Mouse (Mus musculus): ENCODE results near the gene Sytl3. TPM values are rescaled to one million over a fixed set of nuclear protein-coding genes. Genes with fewer than 3 reads are reported as not detected.
A peak's percentile ranks its signal among the peaks of the same experiment; 100 is the strongest.

Gene Sytl3
- polyA plus RNA-seq, 1 experiment from 2014 or later: 0.79 TPM

- Histone ChIP-seq H3K36me3 (ENCODE audit: control insufficient read depth, insufficient read depth, low read length) (no peaks in the 10 kb centered on the region), H3K27ac (ENCODE audit: low read depth, low read length) (peak overlapping the region; percentile 44; the same call in 1 of the 2 replicates), H3K4me2 (ENCODE audit: low read depth, low read length) (peak overlapping the region; percentile 73), H3K4me1 (ENCODE audit: control insufficient read depth, insufficient read depth, low read length) (peaks cover 14% of the 10 kb centered on the region; the same call in 1 of the 2 replicates), H3K4me3 (ENCODE audit: low read depth, low read length) (peak overlapping the region; percentile 32), H3K27me3 (ENCODE audit: control insufficient read depth, insufficient read depth, low read length) (peaks cover 2% of the 10 kb centered on the region; the same call in 1 of the 2 replicates), H3K9ac (replicated peaks; ENCODE audit: low read depth, low read length) (peak overlapping the region; percentile 28; the same call in 1 of the 2 replicates), H3K9me3 (ENCODE audit: control insufficient read depth, low read length) (no peaks in the 10 kb centered on the region)
- 3% methylated on average over 23 of the region's 23 CpGs for WGBS
- no peak for ATAC-seq (ENCODE audit: low read depth)
Measured at GRCm38 (mm10) chr17:6778771-6779509, 120.0 kb downstream of the Sytl3 start.

- H3K27me3 ChIP-seq (ENCODE audit: control insufficient read depth, insufficient read depth, low read length): peaks cover 2% of the 10 kb centered on the region; the same call in 1 of the 2 replicates
- H3K9me3 ChIP-seq (ENCODE audit: control insufficient read depth, low read length): no peaks in the 10 kb centered on the region
- 0 out of 2 replicates have a peak overlapping the region, but pooled peaks have one; percentile 28 for H3K9ac ChIP-seq (replicated peaks; ENCODE audit: low read depth, low read length)
- no peaks in the 10 kb centered on the region for H3K36me3 ChIP-seq (ENCODE audit: control insufficient read depth, insufficient read depth, low read length)
- H3K27ac ChIP-seq (ENCODE audit: low read depth, low read length): no peak overlapping the region
- no peak overlapping the region; the same call in 1 of the 2 replicates for H3K4me3 ChIP-seq (ENCODE audit: low read depth, low read length)
- H3K4me1 ChIP-seq (ENCODE audit: control insufficient read depth, insufficient read depth, low read length): peaks cover 14% of the 10 kb centered on the region; the same call in 1 of the 2 replicates
- ATAC-seq (ENCODE audit: low read depth): no peak
- peak overlapping the region; percentile 73 for H3K4me2 ChIP-seq (ENCODE audit: low read depth, low read length)
- WGBS: 15% methylated on average over 7 of the region's 7 CpGs
Measured at GRCm38 (mm10) chr17:6779632-6780031, 120.7 kb downstream of the Sytl3 start.

- H3K27me3 ChIP-seq (ENCODE audit: control insufficient read depth, insufficient read depth, low read length): peaks cover 2% of the 10 kb centered on the region; the same call in 1 of the 2 replicates
Measured at GRCm38 (mm10) chr17:6780521-6781115, 121.7 kb downstream of the Sytl3 start.

GRCm38 (mm10) chr17:6781273-6781672 is 122.4 kb downstream of the Sytl3 start:
- 40% methylated on average over 6 of the region's 6 CpGs for WGBS
- Histone ChIP-seq H3K36me3 (ENCODE audit: control insufficient read depth, insufficient read depth, low read length) (no peaks in the 10 kb centered on the region), H3K4me2 (ENCODE audit: low read depth, low read length) (peak overlapping the region; percentile 89), H3K4me1 (ENCODE audit: control insufficient read depth, insufficient read depth, low read length) (peaks cover 14% of the 10 kb centered on the region; the same call in 1 of the 2 replicates), H3K27me3 (ENCODE audit: control insufficient read depth, insufficient read depth, low read length) (peaks cover 2% of the 10 kb centered on the region; the same call in 1 of the 2 replicates), H3K27ac (ENCODE audit: low read depth, low read length) (no peak overlapping the region), H3K9ac (replicated peaks; ENCODE audit: low read depth, low read length) (no peak overlapping the region), H3K4me3 (ENCODE audit: low read depth, low read length) (peak overlapping the region; percentile 53), H3K9me3 (ENCODE audit: control insufficient read depth, low read length) (no peaks in the 10 kb centered on the region)
- no peak for ATAC-seq (ENCODE audit: low read depth)

More at GRCm38 (mm10) chr17:6780521-6781115, 121.7 kb downstream of the Sytl3 start:
- no peak overlapping the region for H3K9ac ChIP-seq (replicated peaks; ENCODE audit: low read depth, low read length)
- peaks cover 14% of the 10 kb centered on the region; the same call in 1 of the 2 replicates for H3K4me1 ChIP-seq (ENCODE audit: control insufficient read depth, insufficient read depth, low read length)
- peak overlapping the region; percentile 53 for H3K4me3 ChIP-seq (ENCODE audit: low read depth, low read length)
- WGBS: 69% methylated on average over 4 of the region's 4 CpGs
- peak overlapping the region; percentile 89 for H3K4me2 ChIP-seq (ENCODE audit: low read depth, low read length)
- H3K9me3 ChIP-seq (ENCODE audit: control insufficient read depth, low read length): no peaks in the 10 kb centered on the region
- no peak for ATAC-seq (ENCODE audit: low read depth)
- H3K27ac ChIP-seq (ENCODE audit: low read depth, low read length): no peak overlapping the region
- H3K36me3 ChIP-seq (ENCODE audit: control insufficient read depth, insufficient read depth, low read length): no peaks in the 10 kb centered on the region

GRCm38 (mm10) chr17:6782033-6782526 is 123.2 kb downstream of the Sytl3 start:
- Histone ChIP-seq H3K36me3 (ENCODE audit: control insufficient read depth, insufficient read depth, low read length) (no peaks in the 10 kb centered on the region), H3K4me3 (ENCODE audit: low read depth, low read length) (peak overlapping the region; percentile 53), H3K27me3 (ENCODE audit: control insufficient read depth, insufficient read depth, low read length) (peaks cover 2% of the 10 kb centered on the region; the same call in 1 of the 2 replicates), H3K9me3 (ENCODE audit: control insufficient read depth, low read length) (no peaks in the 10 kb centered on the region), H3K9ac (replicated peaks; ENCODE audit: low read depth, low read length) (peak overlapping the region; percentile 48), H3K4me2 (ENCODE audit: low read depth, low read length) (peak overlapping the region; percentile 89), H3K27ac (ENCODE audit: low read depth, low read length) (no peak overlapping the region), H3K4me1 (ENCODE audit: control insufficient read depth, insufficient read depth, low read length) (peaks cover 10% of the 10 kb centered on the region; the same call in 1 of the 2 replicates)
- WGBS: under 1% methylated on average over 21 of the region's 21 CpGs
- ATAC-seq (ENCODE audit: low read depth): no peak

- Histone ChIP-seq H3K36me3 (ENCODE audit: control insufficient read depth, insufficient read depth, low read length) (no peaks in the 10 kb centered on the region), H3K27me3 (ENCODE audit: control insufficient read depth, insufficient read depth, low read length) (peaks cover 2% of the 10 kb centered on the region; the same call in 1 of the 2 replicates), H3K4me1 (ENCODE audit: control insufficient read depth, insufficient read depth, low read length) (peaks cover 10% of the 10 kb centered on the region; the same call in 1 of the 2 replicates), H3K4me2 (ENCODE audit: low read depth, low read length) (peak within 1 kb of the TSS; percentile 89), H3K4me3 (ENCODE audit: low read depth, low read length) (peak within 1 kb of the TSS; percentile 53), H3K9me3 (ENCODE audit: control insufficient read depth, low read length) (no peaks in the 10 kb centered on the region), H3K27ac (ENCODE audit: low read depth, low read length) (peak within 1 kb of the TSS; percentile 30; the same call in 1 of the 2 replicates), H3K9ac (replicated peaks; ENCODE audit: low read depth, low read length) (peak within 1 kb of the TSS; percentile 48)
- ATAC-seq (ENCODE audit: low read depth): peak; percentile 75
- under 1% methylated on average over 49 of the region's 52 CpGs for WGBS
Measured at GRCm38 (mm10) chr17:6782611-6783005, 123.7 kb downstream of the Sytl3 start, which contains the start of gene Ezr. TSS of gene Ezr (minus strand) at chr17:6782784.

GRCm38 (mm10) chr17:6783006-6783661 is 124.2 kb downstream of the Sytl3 start:
- Histone ChIP-seq H3K27me3 (ENCODE audit: control insufficient read depth, insufficient read depth, low read length) (peaks cover 2% of the 10 kb centered on the region; the same call in 1 of the 2 replicates), H3K4me2 (ENCODE audit: low read depth, low read length) (peak overlapping the region; percentile 89), H3K4me1 (ENCODE audit: control insufficient read depth, insufficient read depth, low read length) (peaks cover 10% of the 10 kb centered on the region; the same call in 1 of the 2 replicates), H3K36me3 (ENCODE audit: control insufficient read depth, insufficient read depth, low read length) (no peaks in the 10 kb centered on the region), H3K4me3 (ENCODE audit: low read depth, low read length) (peak overlapping the region; percentile 53), H3K9ac (replicated peaks; ENCODE audit: low read depth, low read length) (peak overlapping the region; percentile 48), H3K9me3 (ENCODE audit: control insufficient read depth, low read length) (no peaks in the 10 kb centered on the region), H3K27ac (ENCODE audit: low read depth, low read length) (peak overlapping the region; percentile 30; the same call in 1 of the 2 replicates)
- peak; percentile 73 for ATAC-seq (ENCODE audit: low read depth)
- 0% methylated on average over 35 of the region's 58 CpGs for WGBS

GRCm38 (mm10) chr17:6783756-6784357 is 125.0 kb downstream of the Sytl3 start:
- Histone ChIP-seq H3K27me3 (ENCODE audit: control insufficient read depth, insufficient read depth, low read length) (peaks cover 2% of the 10 kb centered on the region; the same call in 1 of the 2 replicates), H3K36me3 (ENCODE audit: control insufficient read depth, insufficient read depth, low read length) (no peaks in the 10 kb centered on the region), H3K27ac (ENCODE audit: low read depth, low read length) (no peak overlapping the region), H3K4me2 (ENCODE audit: low read depth, low read length) (peak overlapping the region; percentile 89; the same call in 1 of the 2 replicates), H3K4me1 (ENCODE audit: control insufficient read depth, insufficient read depth, low read length) (peaks cover 8% of the 10 kb centered on the region; the same call in 1 of the 2 replicates), H3K4me3 (ENCODE audit: low read depth, low read length) (no peak overlapping the region; the same call in 1 of the 2 replicates), H3K9me3 (ENCODE audit: control insufficient read depth, low read length) (no peaks in the 10 kb centered on the region), H3K9ac (replicated peaks; ENCODE audit: low read depth, low read length) (no peak overlapping the region)
- 40% methylated on average over 10 of the region's 10 CpGs for WGBS
- ATAC-seq (ENCODE audit: low read depth): no peak

All from neural tube, embryonic 14.5 days (tissue).